Mouse (Mus musculus) Patski (cell line): ENCODE measurements around the gene Samd4. TPM values are rescaled to one million over a fixed set of nuclear protein-coding genes. Genes with fewer than 3 reads are reported as not detected.
A peak's percentile ranks its signal among the peaks of the same experiment; 100 is the strongest.

Experiments
- ATAC-seq: fragments of 100-300 bp; one replicate; pipeline ENCODE4 v1.8.0; 2021
- CTCF ChIA-PET: fragments of 350-600 bp; sonication (Branson Sonifier 250); formaldehyde crosslinking; loops from one replicate; lab custom pipeline; 2022; ENCODE audit warnings: inconsistent platforms; lab: Charles Lee
- POLR2A ChIA-PET: fragments of 350-600 bp; sonication (Branson Sonifier 250); formaldehyde crosslinking; loops from one replicate; lab custom pipeline; 2022; ENCODE audit warnings: antibody characterized with exemption, inconsistent platforms; lab: Charles Lee
- DNase-seq: peaks from one replicate; pipeline ENCODE4 v3.0.0-alpha.2; 2011; ENCODE audit warnings: low read depth, low spot score
- H3K27me3 ChIP-seq: fragments of 371-371 bp; one replicate; pipeline ENCODE4 v1.5.1; 2021
- CTCF ChIP-seq: fragments of 100-300 bp; IDR thresholded peaks from one replicate; pipeline ENCODE4 v1.5.1; 2021
- in situ Hi-C: fragments of 300-500 bp; cut with MboI; formaldehyde crosslinking; loops from 3 replicates; pipeline ENCODE4 v1.11.1; 2018; ENCODE audit warnings: low pct_unique_long_range_greater_than_20kb, mixed read lengths
- polyA plus RNA-seq: library from polyadenylated mRNA; unstranded; gene quantifications from one replicate; pipeline ENCODE4 v1.2.3, GENCODE M21; 2021

Gene Samd4
- polyA plus RNA-seq, 1 experiment from 2014 or later = 27.8 TPM

GRCm38 (mm10) chr14:47049051-47049450, 166.4 kb downstream of the Samd4 start:
- no peaks in the 10 kb centered on the region for H3K27me3 ChIP-seq
- DNase-seq (peak; percentile 42), ATAC-seq (peak; percentile 83)
- CTCF ChIA-PET = interaction anchor here (0.9 to 1.3 kb wide), 2 partner anchors 9 to 14 kb away, joined by 3 read pairs; no protein-coding TSS in a partner anchor
- POLR2A ChIA-PET = no interaction called here
- no peak for TF ChIP-seq CTCF
- in situ Hi-C loops = no loop called here

- no peak for ATAC-seq
Measured at GRCm38 (mm10) chr14:47051743-47052610, 169.3 kb downstream of the Samd4 start.

GRCm38 (mm10) chr14:47053101-47053500, 170.4 kb downstream of the Samd4 start:
- POLR2A ChIA-PET = interaction anchor here (1.2 kb wide), 1 partner anchor 10 kb away, joined by 4 read pairs; no protein-coding TSS in a partner anchor
- ATAC-seq (no peak), DNase-seq (no peak)
- no peaks in the 10 kb centered on the region for H3K27me3 ChIP-seq
- CTCF ChIA-PET = interaction anchor here (1.0 to 1.7 kb wide), 2 partner anchors 18 to 26 kb away, joined by 3 to 4 read pairs; no protein-coding TSS in a partner anchor
- in situ Hi-C loops = no loop called here
- TF ChIP-seq CTCF = no peak

More at GRCm38 (mm10) chr14:47051743-47052610, 169.3 kb downstream of the Samd4 start:
- no peak for DNase-seq
- in situ Hi-C loops = no loop called here
- CTCF ChIA-PET = interaction anchor here (1.7 kb wide), 1 partner anchor 17 kb away, joined by 4 read pairs; no protein-coding TSS in a partner anchor
- TF ChIP-seq CTCF = no peak
- H3K27me3 ChIP-seq = no peaks in the 10 kb centered on the region
- POLR2A ChIA-PET = no interaction called here

- POLR2A ChIA-PET = interaction anchor here (1.2 kb wide), 1 partner anchor 9 kb away, joined by 4 read pairs; no protein-coding TSS in a partner anchor
- in situ Hi-C loops = no loop called here
- no peaks in the 10 kb centered on the region for H3K27me3 ChIP-seq
- CTCF ChIA-PET = interaction anchor here (1.0 to 1.7 kb wide), 2 partner anchors 19 to 27 kb away, joined by 3 to 4 read pairs; no protein-coding TSS in a partner anchor
- DNase-seq = no peak
- no peak for TF ChIP-seq CTCF
- no peak for ATAC-seq
Measured at GRCm38 (mm10) chr14:47053824-47054223, 171.2 kb downstream of the Samd4 start.

- no peaks in the 10 kb centered on the region for H3K27me3 ChIP-seq
- ChIA-PET CTCF (interaction anchor here (0.6 to 1.9 kb wide), 2 partner anchors 16 to 47 kb away, joined by 4 read pairs; no protein-coding TSS in a partner anchor), POLR2A (no interaction called here)
- in situ Hi-C loops = no loop called here
- DNase-seq (no peak), ATAC-seq (no peak)
- no peak for TF ChIP-seq CTCF
Measured at GRCm38 (mm10) chr14:47058969-47059368, 176.3 kb downstream of the Samd4 start.

GRCm38 (mm10) chr14:47065067-47065466, 182.4 kb downstream of the Samd4 start:
- in situ Hi-C loops = no loop called here
- CTCF ChIA-PET = no interaction called here
- DNase-seq = no peak

GRCm38 (mm10) chr14:47066901-47067300, 184.2 kb downstream of the Samd4 start:
- in situ Hi-C loops = no loop called here
- no peak for TF ChIP-seq CTCF
- no peaks in the 10 kb centered on the region for H3K27me3 ChIP-seq
- no peak for DNase-seq
- no peak for ATAC-seq
- POLR2A ChIA-PET = interaction anchor here (1.0 kb wide), 1 partner anchor 12 kb away, joined by 4 read pairs; no protein-coding TSS in a partner anchor
- CTCF ChIA-PET = interaction anchor here (1.3 kb wide), 1 partner anchor 20 kb away, joined by 4 read pairs; no protein-coding TSS in a partner anchor

More at GRCm38 (mm10) chr14:47065067-47065466, 182.4 kb downstream of the Samd4 start:
- H3K27me3 ChIP-seq = no peaks in the 10 kb centered on the region
- POLR2A ChIA-PET = no interaction called here
- ATAC-seq = no peak
- no peak for TF ChIP-seq CTCF

GRCm38 (mm10) chr14:47074045-47074666, 191.5 kb downstream of the Samd4 start:
- no peak for DNase-seq
- ATAC-seq = no peak
- ChIA-PET CTCF (interaction anchor here (1.1 to 2.7 kb wide), 4 partner anchors 10 to 192 kb away, joined by 4 to 8 read pairs (median 6); partner anchors contain the start of gene Samd4), POLR2A (interaction anchor here (1.1 kb wide), 1 partner anchor 18 kb away, joined by 7 read pairs; no protein-coding TSS in a partner anchor)
- in situ Hi-C loops = no loop called here
- no peak for TF ChIP-seq CTCF
- H3K27me3 ChIP-seq = no peaks in the 10 kb centered on the region

GRCm38 (mm10) chr14:47075010-47075677, 192.5 kb downstream of the Samd4 start:
- H3K27me3 ChIP-seq = no peaks in the 10 kb centered on the region
- ChIA-PET CTCF (interaction anchor here (0.6 to 2.7 kb wide), 5 partner anchors 9 to 193 kb away, joined by 3 to 8 read pairs (median 4); partner anchors contain the start of gene Samd4), POLR2A (interaction anchor here (1.1 kb wide), 1 partner anchor 17 kb away, joined by 7 read pairs; no protein-coding TSS in a partner anchor)
- DNase-seq = no peak
- in situ Hi-C loops = no loop called here
- TF ChIP-seq CTCF = no peak
- ATAC-seq = no peak

- POLR2A ChIA-PET = no interaction called here
- no peak for ATAC-seq
- H3K27me3 ChIP-seq = no peaks in the 10 kb centered on the region
- CTCF ChIA-PET = interaction anchor here (0.9 to 2.7 kb wide), 3 partner anchors 8 to 194 kb away, joined by 3 to 8 read pairs (median 7); partner anchors contain the start of gene Samd4
- in situ Hi-C loops = no loop called here
- no peak for TF ChIP-seq CTCF
- no peak for DNase-seq
Measured at GRCm38 (mm10) chr14:47075856-47076255, 193.2 kb downstream of the Samd4 start.
